Mouse (Mus musculus) hindbrain, postnatal 0 days (tissue): Measurements from ENCODE around the gene Tcta. TPM values are rescaled to one million over a fixed set of nuclear protein-coding genes. Genes with fewer than 3 reads are reported as not detected.
"Not testable (repeated sequence)": the region's sequence is repeated elsewhere in the genome, so short reads cannot be mapped to it uniquely, and the experiment has no call there.

Experiments used
- ATAC-seq: fragments of 200-750 bp; cut with Nextera tagmentation; 2 replicates; pipeline ENCODE4 v1.8.0; 2017; ENCODE audit warnings: mild to moderate bottlenecking, moderate TSS enrichment, moderate library complexity
- DNase-seq: peaks from one replicate; pipeline ENCODE4 v3.0.0-alpha.2; 2015; ENCODE audit warnings: low spot score
- H3K27ac ChIP-seq: fragments of 300-500 bp; sonication (generic); 2 replicates; pipeline ENCODE4 v1.5.1; 2014; ENCODE audit warnings: mild to moderate bottlenecking
- H3K27me3 ChIP-seq: fragments of 300-500 bp; sonication (generic); 2 replicates; pipeline ENCODE4 v1.6.1; 2014; ENCODE audit warnings: low read length, mixed read lengths; ENCODE audit not compliant: insufficient read depth
- H3K36me3 ChIP-seq: fragments of 300-500 bp; sonication (generic); 2 replicates; pipeline ENCODE4 v1.6.1; 2014; ENCODE audit warnings: low read length, mixed read lengths; ENCODE audit not compliant: insufficient read depth
- H3K4me1 ChIP-seq: fragments of 300-500 bp; sonication (generic); 2 replicates; pipeline ENCODE4 v1.6.1; 2014; ENCODE audit warnings: antibody characterized with exemption, low read length, mixed read lengths; ENCODE audit not compliant: insufficient read depth
- H3K4me2 ChIP-seq: fragments of 300-500 bp; sonication (generic); 2 replicates; pipeline ENCODE4 v1.6.1; 2014; ENCODE audit warnings: low read depth, mild to moderate bottlenecking, low read length, moderate library complexity, mixed read lengths
- H3K4me3 ChIP-seq: fragments of 300-500 bp; sonication (generic); 2 replicates; pipeline ENCODE4 v1.5.1; 2014; ENCODE audit warnings: low read length
- H3K9ac ChIP-seq: fragments of 300-500 bp; sonication (generic); replicated peaks from 2 replicates; pipeline ENCODE4 v1.6.1; 2014; ENCODE audit warnings: mild to moderate bottlenecking, low read length, moderate library complexity, mixed read lengths
- H3K9me3 ChIP-seq: fragments of 300-500 bp; sonication (generic); 2 replicates; pipeline ENCODE4 v1.6.1; 2016; ENCODE audit warnings: low read length, mixed read lengths
- CTCF ChIP-seq: IDR thresholded peaks from 2 replicates; pipeline ENCODE4 v1.5.1; 2016; ENCODE audit warnings: antibody characterized with exemption, control low read depth, low read depth
- WGBS: fragments of 180-500 bp; shearing (Covaris S2); extraction: QIAGEN DNeasy Blood & Tissue Kit; methylation state at CpG from one replicate; pipeline ENCODE4 v1.1.7; 2014; 5-methylcytosine and 5-hydroxymethylcytosine counted together
- polyA plus RNA-seq: library from polyadenylated mRNA; unstranded; fragments of >200 nt; fragmentation: Nextera tagmentation; extraction: Ambion mirVana; gene quantifications from 2 replicates; pipeline ENCODE4 v1.2.1, GENCODE M21; 2015
- total RNA-seq: library from RNA; depleted of rRNA; stranded (reverse); fragments of >200 nt; gene quantifications from 2 replicates; pipeline ENCODE4 v1.2.3, GENCODE M21; 2014

The Tcta gene
- total and polyA plus RNA-seq, 2 experiments from 2014 or later, result 66.5 to 79.4 TPM

GRCm38 (mm10) chr9:108272691-108273090 is 33.3 kb downstream of the Tcta start:
- ATAC-seq, result no peak
- Histone ChIP-seq H3K4me3 (no peak overlapping the region), H3K4me1 (no peaks in the 10 kb centered on the region), H3K27ac (no peak overlapping the region), H3K27me3 (no peaks in the 10 kb centered on the region), H3K4me2 (no peak overlapping the region), H3K9me3 (no peaks in the 10 kb centered on the region), H3K9ac (no peak overlapping the region), H3K36me3 (no peaks in the 10 kb centered on the region)
- 78% methylated on average over 5 of the region's 5 CpGs for WGBS
- DNase-seq, result no peak
- TF ChIP-seq CTCF, result no peak

- DNase-seq (no peak), ATAC-seq (no peak)
- Histone ChIP-seq H3K27ac (no peak overlapping the region), H3K4me3 (no peak overlapping the region), H3K27me3 (no peaks in the 10 kb centered on the region), H3K9ac (no peak overlapping the region), H3K36me3 (no peaks in the 10 kb centered on the region), H3K4me1 (no peaks in the 10 kb centered on the region), H3K4me2 (no peak overlapping the region), H3K9me3 (no peaks in the 10 kb centered on the region)
- 55% methylated on average over 2 of the region's 2 CpGs for WGBS
- no peak for TF ChIP-seq CTCF
These were observed 34.0 kb downstream of the Tcta start for GRCm38 (mm10) chr9:108271941-108272340.

DNA sequence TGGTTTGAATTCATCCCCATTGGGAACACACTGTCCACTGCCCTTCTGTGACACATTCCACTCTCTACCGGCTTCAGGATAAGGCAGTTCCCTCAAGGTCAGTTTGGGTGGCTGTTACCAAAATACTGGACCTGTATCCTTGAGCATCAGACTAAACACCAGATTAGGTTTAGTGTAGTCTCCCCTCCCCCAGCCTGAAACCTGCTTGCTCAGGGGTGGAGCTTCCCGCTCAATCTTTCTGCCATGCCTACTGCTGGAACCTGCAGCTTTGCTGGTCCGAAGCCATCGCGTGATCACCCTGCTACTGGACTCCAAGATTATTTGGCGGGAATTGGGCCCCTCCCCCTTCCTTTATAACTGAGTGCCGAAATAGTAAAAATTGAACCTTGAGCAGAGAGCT is 37.3 kb downstream of the Tcta start:
- H3K27me3 ChIP-seq, ATAC-seq, H3K27ac ChIP-seq: not testable (repeated sequence)

DNA sequence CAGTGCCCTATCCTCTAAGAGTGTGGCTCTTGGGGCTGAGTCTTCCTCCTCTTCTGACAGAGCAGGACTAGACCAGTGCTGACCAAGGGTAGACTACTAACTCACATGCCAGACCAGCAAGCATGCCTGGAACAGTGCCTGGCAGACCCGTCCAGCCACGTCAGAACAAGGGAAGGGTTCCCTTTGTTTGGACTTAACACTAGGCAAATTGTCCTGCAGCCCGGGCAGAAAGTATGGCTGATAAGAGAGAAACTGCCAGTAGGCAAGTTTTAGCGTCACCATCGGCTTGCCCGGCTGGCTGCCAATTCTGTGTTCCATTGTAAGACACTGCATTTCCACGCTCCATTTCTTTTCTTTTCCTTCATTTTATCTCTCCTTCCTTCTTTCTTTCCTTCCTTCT is 38.3 kb downstream of the Tcta start:
- Histone ChIP-seq H3K27me3 (no peaks in the 10 kb centered on the region), H3K4me1 (peaks cover 6% of the 10 kb centered on the region), H3K4me3 (no peak overlapping the region), H3K36me3 (no peaks in the 10 kb centered on the region), H3K27ac (no peak overlapping the region), H3K9me3 (no peaks in the 10 kb centered on the region), H3K4me2 (no peak overlapping the region), H3K9ac (no peak overlapping the region)
- 57% methylated on average over 7 of the region's 7 CpGs for WGBS
- DNase-seq, result no peak
- TF ChIP-seq CTCF, result no peak
- no peak for ATAC-seq

More for the DNA sequence above, 37.3 kb downstream of the Tcta start:
- not testable (repeated sequence) for H3K36me3 ChIP-seq, DNase-seq, H3K9me3 ChIP-seq, H3K4me2 ChIP-seq, H3K4me3 ChIP-seq, H3K4me1 ChIP-seq, H3K9ac ChIP-seq
- 82% methylated on average over 6 of the region's 7 CpGs for WGBS

DNA sequence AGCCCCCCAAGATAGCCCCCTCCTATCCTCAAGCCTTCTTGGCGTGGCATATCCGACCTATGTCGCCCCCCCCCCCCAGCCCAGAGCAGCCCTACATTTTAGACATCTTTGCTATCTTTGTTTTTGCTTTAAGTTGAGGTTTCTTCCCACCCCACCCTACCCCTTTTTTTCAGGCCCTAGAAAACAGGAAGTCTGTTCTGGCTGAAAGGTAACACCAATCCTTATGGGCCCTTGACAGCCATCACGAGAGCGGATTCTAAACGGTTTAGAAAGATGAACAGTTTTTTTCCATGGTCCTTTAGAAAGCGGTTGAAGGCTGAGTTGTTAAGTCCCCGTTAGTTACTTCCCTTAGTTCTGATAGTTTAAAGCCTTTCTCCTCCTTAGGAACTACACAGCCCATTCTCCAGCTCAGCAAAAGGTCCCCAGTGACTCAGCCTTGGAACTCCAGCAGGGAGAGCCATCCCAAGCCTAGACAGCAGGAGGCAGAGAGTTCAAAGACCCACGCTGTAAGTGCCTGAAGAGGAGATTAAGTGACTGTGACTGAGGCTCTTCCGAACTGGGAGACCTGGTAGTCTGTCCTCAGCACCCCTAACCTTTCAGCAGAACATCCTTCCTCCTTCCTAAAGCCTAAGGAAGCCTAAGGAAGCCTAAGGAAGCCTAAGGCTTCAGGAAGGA is 39.6 kb downstream of the Tcta start:
- Histone ChIP-seq H3K36me3 (no peaks in the 10 kb centered on the region), H3K4me1 (peaks cover 18% of the 10 kb centered on the region), H3K4me2 (no peak overlapping the region), H3K27ac (no peak overlapping the region), H3K9ac (no peak overlapping the region), H3K9me3 (no peaks in the 10 kb centered on the region), H3K27me3 (no peaks in the 10 kb centered on the region), H3K4me3 (no peak overlapping the region)
- no peak for DNase-seq
- 71% methylated on average over 10 of the region's 10 CpGs for WGBS
- ATAC-seq, result no peak
- TF ChIP-seq CTCF, result no peak

GRCm38 (mm10) chr9:108264191-108264921 is 41.6 kb downstream of the Tcta start:
- no peak; the same call in 1 of the 2 replicates for TF ChIP-seq CTCF
- peak overlapping the region; percentile 95 for H3K4me3 ChIP-seq
- peak; percentile 20 for DNase-seq
- peak overlapping the region; percentile 96 for H3K27ac ChIP-seq
- no peaks in the 10 kb centered on the region for H3K36me3 ChIP-seq
- 16% methylated on average over 10 of the region's 10 CpGs for WGBS
- no peaks in the 10 kb centered on the region for H3K27me3 ChIP-seq
- peak overlapping the region; percentile 73 for H3K4me2 ChIP-seq
- no peak for ATAC-seq
- no peaks in the 10 kb centered on the region for H3K9me3 ChIP-seq
- H3K4me1 ChIP-seq, result peaks cover 19% of the 10 kb centered on the region
- H3K9ac ChIP-seq, result peak overlapping the region; percentile 98

DNA sequence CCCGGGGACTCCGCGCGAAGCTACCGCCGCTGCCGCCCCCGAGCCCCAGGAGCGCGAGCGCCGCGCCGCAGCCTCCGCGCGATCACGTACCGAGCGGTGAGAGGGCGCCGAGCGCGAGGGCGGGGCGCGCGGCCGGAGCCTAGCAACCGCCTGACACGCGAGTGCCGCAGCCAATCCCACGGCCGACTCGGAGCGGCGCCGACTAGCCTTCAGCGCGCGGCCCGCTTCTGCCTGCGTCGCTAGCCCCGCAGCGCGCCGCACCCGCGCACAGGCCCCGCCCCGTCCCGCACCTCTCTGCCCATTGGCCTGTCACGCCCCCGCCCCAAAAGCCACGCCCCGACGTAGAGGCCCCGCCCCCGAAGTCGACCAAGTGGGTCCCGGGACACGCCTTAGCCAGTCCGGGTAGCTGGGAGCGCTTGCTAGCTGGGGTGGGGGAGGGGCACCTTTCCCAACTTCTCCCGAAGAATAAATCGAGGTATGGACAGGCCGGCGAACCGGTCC is 42.2 kb downstream of the Tcta start, which contains the start of gene Dag1:
Dag1 (minus strand) TSS at position 269 of the 501 bp plus-strand sequence.
- peak within 1 kb of the TSS; percentile 98 for H3K9ac ChIP-seq
- under 1% methylated on average over 60 of the region's 71 CpGs for WGBS
- peak within 1 kb of the TSS; percentile 73 for H3K4me2 ChIP-seq
- ATAC-seq (peak; percentile 99), DNase-seq (peak; percentile 98)
- H3K4me1 ChIP-seq, result peaks cover 19% of the 10 kb centered on the region
- no peaks in the 10 kb centered on the region for H3K36me3 ChIP-seq
- no peaks in the 10 kb centered on the region for H3K27me3 ChIP-seq
- 0 out of 2 replicates have a peak, but pooled peaks have one; percentile 20 for TF ChIP-seq CTCF
- H3K9me3 ChIP-seq, result no peaks in the 10 kb centered on the region
- peak within 1 kb of the TSS; percentile 96 for H3K27ac ChIP-seq
- H3K4me3 ChIP-seq, result peak within 1 kb of the TSS; percentile 95
